Mouse (Mus musculus): ENCODE measurements around the gene Pik3ca. TPM values are rescaled to one million over a fixed set of nuclear protein-coding genes. Genes with fewer than 3 reads are reported as not detected.
A peak's percentile ranks its signal among the peaks of the same experiment; 100 is the strongest.

Pik3ca gene
- 14.4 and 23.1 TPM in 2 replicates for polyA plus RNA-seq (2014; fragmentation: Nextera tagmentation; extraction: Ambion mirVana)

DNA sequence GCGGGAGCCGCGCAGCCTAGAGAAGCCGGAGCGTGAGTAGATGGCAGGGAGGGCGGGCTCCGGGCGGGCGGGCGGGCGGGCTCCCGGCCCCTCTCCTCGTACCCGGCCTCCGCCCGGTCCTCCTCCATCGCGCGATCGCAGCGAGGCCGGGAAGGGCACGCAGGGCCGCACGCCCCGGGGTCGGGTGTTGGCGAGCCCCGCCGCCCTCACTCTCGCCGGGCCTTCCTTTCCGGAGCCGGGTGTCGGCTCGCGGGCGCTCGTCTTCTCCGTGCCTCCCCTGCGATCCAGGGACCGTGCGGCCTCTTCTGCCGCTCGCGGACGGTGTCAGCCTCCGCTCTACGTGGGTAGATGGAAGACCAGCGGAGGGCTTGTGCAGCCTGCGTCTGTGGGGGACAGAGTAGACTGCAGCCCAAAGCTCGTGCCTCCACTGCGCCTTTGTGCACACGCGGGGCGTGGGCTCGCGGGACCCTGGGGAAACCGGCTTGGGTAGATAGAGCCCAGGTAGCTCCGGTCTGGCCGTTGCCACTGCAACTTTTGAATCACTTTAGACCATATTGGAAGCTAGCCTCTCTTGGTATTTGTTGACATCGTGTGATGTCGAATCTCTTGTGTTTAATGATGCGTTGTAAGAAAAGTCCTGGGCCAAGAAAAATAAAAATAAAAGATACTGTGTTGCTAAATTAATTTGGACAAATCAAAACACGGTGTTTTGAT lies at the start of gene Pik3ca:
Gene Pik3ca, plus strand, starts transcription at position 211 of the 714 bp plus-strand sequence.
- H3K9me3 ChIP-seq (ENCODE audit: control insufficient read depth, low read depth, low read length): no peaks in the 10 kb centered on the region
- under 1% methylated on average over 45 of the region's 65 CpGs for WGBS
- peak within 1 kb of the TSS; percentile 94 for H3K4me3 ChIP-seq (ENCODE audit: low read depth, low read length)
- peak; percentile 59 for ATAC-seq (ENCODE audit: insufficient number of reproducible peaks, insufficient read depth, low FRiP score, low read depth)
- H3K36me3 ChIP-seq (ENCODE audit: control insufficient read depth, insufficient read depth, low read length): no peaks in the 10 kb centered on the region
- peak within 1 kb of the TSS; percentile 95 for H3K9ac ChIP-seq (replicated peaks; ENCODE audit: low read depth, low read length)
- peaks cover 16% of the 10 kb centered on the region for H3K4me1 ChIP-seq (ENCODE audit: control insufficient read depth, insufficient read depth, low read length)
- peak within 1 kb of the TSS; percentile 74 for H3K4me2 ChIP-seq (replicated peaks; ENCODE audit: low read depth, low read length)
- H3K27ac ChIP-seq (ENCODE audit: low read length): peak within 1 kb of the TSS; percentile 96
- H3K27me3 ChIP-seq (ENCODE audit: control insufficient read depth, insufficient read depth, low read length): no peaks in the 10 kb centered on the region

DNA sequence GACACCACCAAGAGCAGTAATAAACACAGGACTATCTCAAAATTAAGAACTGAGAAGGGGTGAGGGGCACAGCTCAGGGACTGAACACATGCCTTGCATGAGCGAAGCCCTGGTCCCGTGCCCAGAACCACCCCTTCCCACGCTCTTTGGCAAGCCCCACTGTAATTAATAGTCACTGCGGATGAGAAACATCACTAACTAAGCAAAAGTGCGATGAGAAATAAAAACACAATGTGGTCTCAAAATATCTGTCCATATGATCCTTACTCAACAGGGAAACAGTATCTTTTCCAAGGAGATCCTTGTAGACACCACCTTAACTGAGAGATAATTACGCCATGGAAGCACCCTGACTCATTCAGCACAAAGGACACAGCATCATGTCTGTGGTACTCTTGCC lies 49.6 kb upstream of the Pik3ca start:
- no peak overlapping the region for H3K4me2 ChIP-seq (replicated peaks; ENCODE audit: low read depth, low read length)
- no peak overlapping the region for H3K27ac ChIP-seq (ENCODE audit: low read length)
- no peaks in the 10 kb centered on the region for H3K27me3 ChIP-seq (ENCODE audit: control insufficient read depth, insufficient read depth, low read length)
- no peak overlapping the region for H3K4me3 ChIP-seq (ENCODE audit: low read depth, low read length)
- H3K9ac ChIP-seq (replicated peaks; ENCODE audit: low read depth, low read length): no peak overlapping the region
- H3K4me1 ChIP-seq (ENCODE audit: control insufficient read depth, insufficient read depth, low read length): no peaks in the 10 kb centered on the region
- H3K36me3 ChIP-seq (ENCODE audit: control insufficient read depth, insufficient read depth, low read length): no peaks in the 10 kb centered on the region
- no peak for ATAC-seq (ENCODE audit: insufficient number of reproducible peaks, insufficient read depth, low FRiP score, low read depth)
- H3K9me3 ChIP-seq (ENCODE audit: control insufficient read depth, low read depth, low read length): no peaks in the 10 kb centered on the region
- 85% methylated on average over 6 of the region's 6 CpGs for WGBS

- H3K9ac ChIP-seq (replicated peaks; ENCODE audit: low read depth, low read length): no peak overlapping the region
- no peaks in the 10 kb centered on the region for H3K9me3 ChIP-seq (ENCODE audit: control insufficient read depth, low read depth, low read length)
- H3K27me3 ChIP-seq (ENCODE audit: control insufficient read depth, insufficient read depth, low read length): no peaks in the 10 kb centered on the region
- no peak overlapping the region for H3K27ac ChIP-seq (ENCODE audit: low read length)
- no peak overlapping the region for H3K4me3 ChIP-seq (ENCODE audit: low read depth, low read length)
- H3K4me1 ChIP-seq (ENCODE audit: control insufficient read depth, insufficient read depth, low read length): no peaks in the 10 kb centered on the region
- no peak overlapping the region for H3K4me2 ChIP-seq (replicated peaks; ENCODE audit: low read depth, low read length)
- no peak for ATAC-seq (ENCODE audit: insufficient number of reproducible peaks, insufficient read depth, low FRiP score, low read depth)
- H3K36me3 ChIP-seq (ENCODE audit: control insufficient read depth, insufficient read depth, low read length): no peaks in the 10 kb centered on the region
- 39% methylated on average over 6 of the region's 6 CpGs for WGBS
Measured at GRCm38 (mm10) chr3:32361221-32361620, 36.2 kb upstream of the Pik3ca start.

- WGBS: 54% methylated on average over 4 of the region's 4 CpGs
- no peak overlapping the region for H3K4me3 ChIP-seq (ENCODE audit: low read depth, low read length)
- no peaks in the 10 kb centered on the region for H3K36me3 ChIP-seq (ENCODE audit: control insufficient read depth, insufficient read depth, low read length)
- no peaks in the 10 kb centered on the region for H3K9me3 ChIP-seq (ENCODE audit: control insufficient read depth, low read depth, low read length)
- no peaks in the 10 kb centered on the region for H3K4me1 ChIP-seq (ENCODE audit: control insufficient read depth, insufficient read depth, low read length)
- no peaks in the 10 kb centered on the region for H3K27me3 ChIP-seq (ENCODE audit: control insufficient read depth, insufficient read depth, low read length)
- ATAC-seq (ENCODE audit: insufficient number of reproducible peaks, insufficient read depth, low FRiP score, low read depth): no peak
- H3K27ac ChIP-seq (ENCODE audit: low read length): no peak overlapping the region
- peak overlapping the region; percentile 88 for H3K4me2 ChIP-seq (replicated peaks; ENCODE audit: low read depth, low read length)
- no peak overlapping the region for H3K9ac ChIP-seq (replicated peaks; ENCODE audit: low read depth, low read length)
Measured at GRCm38 (mm10) chr3:32364195-32364594, 33.3 kb upstream of the Pik3ca start.

DNA sequence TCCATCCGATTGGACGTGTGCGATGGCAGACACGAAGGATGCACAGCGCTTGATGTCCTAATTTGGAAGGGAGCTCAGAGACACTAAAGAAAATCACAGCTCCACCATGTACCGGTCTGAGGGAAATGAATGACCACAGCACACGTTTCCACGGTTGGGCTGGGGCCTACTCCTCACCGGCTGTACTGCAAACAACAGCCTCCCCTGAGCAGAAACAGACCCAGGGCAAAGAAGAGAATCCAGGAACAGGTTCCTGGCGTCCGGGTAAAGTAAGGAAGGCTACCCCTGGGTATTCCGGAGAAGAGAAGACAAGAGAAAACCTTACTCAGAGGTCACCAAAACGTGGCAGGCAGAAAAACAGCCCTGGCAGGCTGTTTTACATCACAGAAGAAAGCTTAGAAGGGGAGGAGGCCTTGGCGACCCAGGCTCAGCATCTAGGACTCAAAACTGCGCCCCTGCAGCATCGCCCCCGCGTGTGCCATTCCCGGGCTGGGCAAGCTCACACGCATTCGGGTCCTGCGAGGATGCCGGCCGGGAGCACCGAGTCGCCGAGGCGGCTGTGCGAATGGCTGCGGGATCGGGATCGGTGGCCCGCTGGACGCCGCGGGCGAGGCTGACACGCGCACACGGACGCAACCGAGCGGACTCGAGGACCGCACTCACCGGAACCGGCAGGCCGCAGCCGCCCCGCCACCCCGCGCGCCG lies 32.5 kb upstream of the Pik3ca start:
- peak overlapping the region; percentile 72 for H3K9ac ChIP-seq (replicated peaks; ENCODE audit: low read depth, low read length)
- peak overlapping the region; percentile 88 for H3K4me2 ChIP-seq (replicated peaks; ENCODE audit: low read depth, low read length)
- H3K9me3 ChIP-seq (ENCODE audit: control insufficient read depth, low read depth, low read length): no peaks in the 10 kb centered on the region
- H3K27ac ChIP-seq (ENCODE audit: low read length): peak overlapping the region; percentile 77
- H3K36me3 ChIP-seq (ENCODE audit: control insufficient read depth, insufficient read depth, low read length): no peaks in the 10 kb centered on the region
- no peaks in the 10 kb centered on the region for H3K27me3 ChIP-seq (ENCODE audit: control insufficient read depth, insufficient read depth, low read length)
- ATAC-seq (ENCODE audit: insufficient number of reproducible peaks, insufficient read depth, low FRiP score, low read depth): peak; percentile 21; the same call in 1 of the 2 replicates
- 2% methylated on average over 54 of the region's 54 CpGs for WGBS
- H3K4me3 ChIP-seq (ENCODE audit: low read depth, low read length): peak overlapping the region; percentile 87
- H3K4me1 ChIP-seq (ENCODE audit: control insufficient read depth, insufficient read depth, low read length): no peaks in the 10 kb centered on the region

GRCm38 (mm10) chr3:32365546-32366245 lies 31.8 kb upstream of the Pik3ca start, which contains the start of gene Zmat3:
Gene Zmat3 (minus strand): TSS chr3:32366014.
- Histone ChIP-seq H3K27me3 (ENCODE audit: control insufficient read depth, insufficient read depth, low read length) (no peaks in the 10 kb centered on the region), H3K27ac (ENCODE audit: low read length) (peak within 1 kb of the TSS; percentile 77), H3K9me3 (ENCODE audit: control insufficient read depth, low read depth, low read length) (no peaks in the 10 kb centered on the region), H3K4me3 (ENCODE audit: low read depth, low read length) (peak within 1 kb of the TSS; percentile 87), H3K36me3 (ENCODE audit: control insufficient read depth, insufficient read depth, low read length) (no peaks in the 10 kb centered on the region), H3K9ac (replicated peaks; ENCODE audit: low read depth, low read length) (peak within 1 kb of the TSS; percentile 72), H3K4me2 (replicated peaks; ENCODE audit: low read depth, low read length) (peak within 1 kb of the TSS; percentile 88), H3K4me1 (ENCODE audit: control insufficient read depth, insufficient read depth, low read length) (no peaks in the 10 kb centered on the region)
- 4% methylated on average over 26 of the region's 48 CpGs for WGBS
- ATAC-seq (ENCODE audit: insufficient number of reproducible peaks, insufficient read depth, low FRiP score, low read depth): peak; percentile 78; the same call in 1 of the 2 replicates

DNA sequence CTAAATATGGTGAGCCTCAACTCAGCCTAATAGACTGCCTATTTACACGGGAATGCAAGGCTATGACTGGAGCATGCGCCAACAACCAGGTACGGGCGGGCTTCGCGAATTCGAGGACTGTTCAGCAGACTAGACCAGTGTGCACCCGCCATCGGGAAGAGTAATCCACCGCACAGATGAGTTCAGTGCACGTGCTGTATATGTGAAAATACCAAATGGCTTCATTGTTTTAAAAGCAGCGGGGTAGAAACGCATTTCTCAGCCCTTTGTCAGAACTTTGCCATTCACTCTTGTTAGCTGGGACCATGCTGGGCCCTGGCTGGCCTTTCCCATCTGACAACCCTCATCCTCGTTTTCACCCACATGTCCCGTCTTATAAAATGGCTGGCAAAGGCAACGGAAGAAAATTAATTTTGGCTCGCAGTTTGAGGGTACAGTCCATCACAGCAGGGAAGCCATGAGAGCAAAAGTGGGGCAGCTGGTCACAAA lies 31.2 kb upstream of the Pik3ca start:
- Histone ChIP-seq H3K27me3 (ENCODE audit: control insufficient read depth, insufficient read depth, low read length) (no peaks in the 10 kb centered on the region), H3K4me2 (replicated peaks; ENCODE audit: low read depth, low read length) (peak overlapping the region; percentile 88), H3K4me3 (ENCODE audit: low read depth, low read length) (peak overlapping the region; percentile 87), H3K9ac (replicated peaks; ENCODE audit: low read depth, low read length) (peak overlapping the region; percentile 72; the same call in 1 of the 2 replicates), H3K9me3 (ENCODE audit: control insufficient read depth, low read depth, low read length) (no peaks in the 10 kb centered on the region), H3K36me3 (ENCODE audit: control insufficient read depth, insufficient read depth, low read length) (no peaks in the 10 kb centered on the region), H3K4me1 (ENCODE audit: control insufficient read depth, insufficient read depth, low read length) (no peaks in the 10 kb centered on the region), H3K27ac (ENCODE audit: low read length) (no peak overlapping the region)
- WGBS: 60% methylated on average over 17 of the region's 17 CpGs
- ATAC-seq (ENCODE audit: insufficient number of reproducible peaks, insufficient read depth, low FRiP score, low read depth): no peak

- Histone ChIP-seq H3K4me2 (replicated peaks; ENCODE audit: low read depth, low read length) (no peak overlapping the region), H3K36me3 (ENCODE audit: control insufficient read depth, insufficient read depth, low read length) (no peaks in the 10 kb centered on the region), H3K9ac (replicated peaks; ENCODE audit: low read depth, low read length) (no peak overlapping the region), H3K4me3 (ENCODE audit: low read depth, low read length) (no peak overlapping the region), H3K4me1 (ENCODE audit: control insufficient read depth, insufficient read depth, low read length) (no peaks in the 10 kb centered on the region), H3K27me3 (ENCODE audit: control insufficient read depth, insufficient read depth, low read length) (no peaks in the 10 kb centered on the region), H3K27ac (ENCODE audit: low read length) (no peak overlapping the region), H3K9me3 (ENCODE audit: control insufficient read depth, low read depth, low read length) (no peaks in the 10 kb centered on the region)
- ATAC-seq (ENCODE audit: insufficient number of reproducible peaks, insufficient read depth, low FRiP score, low read depth): no peak
- 76% methylated on average over 1 of the region's 1 CpGs for WGBS
Measured at GRCm38 (mm10) chr3:32367516-32367915, 30.0 kb upstream of the Pik3ca start.

All from stomach, embryonic 14.5 days (tissue).